Mouse (Mus musculus): Measurements from ENCODE around the gene Faap100. TPM values are rescaled to one million over a fixed set of nuclear protein-coding genes. Genes with fewer than 3 reads are reported as not detected.

Gene Faap100
- polyA plus RNA-seq, 1 experiment from 2014 or later: 9.7 TPM

GRCm38 (mm10) chr11:120357791-120358401 lies 20.7 kb downstream of the Faap100 start:
- H3K9ac ChIP-seq (ENCODE audit: low read depth, low read length): no peak overlapping the region
- H3K4me2 ChIP-seq (replicated peaks; ENCODE audit: low read depth): peak overlapping the region; percentile 25
- H3K27me3 ChIP-seq (replicated peaks; ENCODE audit: control insufficient read depth, insufficient read depth, low read length): no peaks in the 10 kb centered on the region
- TF ChIP-seq CTCF (IDR thresholded peaks at IDR 0.05; ENCODE audit: low read depth): no peak
- H3K9me3 ChIP-seq (ENCODE audit: control insufficient read depth): no peaks in the 10 kb centered on the region
- ATAC-seq: no peak
- H3K4me3 ChIP-seq (ENCODE audit: low read depth, low read length): no peak overlapping the region
- no peaks in the 10 kb centered on the region for H3K36me3 ChIP-seq (ENCODE audit: control insufficient read depth, insufficient read depth)
- H3K4me1 ChIP-seq (replicated peaks; ENCODE audit: control insufficient read depth, insufficient read depth, low read length): no peaks in the 10 kb centered on the region
- WGBS: 24% methylated on average over 10 of the region's 10 CpGs
- H3K27ac ChIP-seq (ENCODE audit: low read depth, low read length): peak overlapping the region; percentile 16; the same call in 1 of the 2 replicates

- Histone ChIP-seq H3K27me3 (replicated peaks; ENCODE audit: control insufficient read depth, insufficient read depth, low read length) (no peaks in the 10 kb centered on the region), H3K27ac (ENCODE audit: low read depth, low read length) (no peak overlapping the region), H3K4me2 (replicated peaks; ENCODE audit: low read depth) (no peak overlapping the region), H3K4me3 (ENCODE audit: low read depth, low read length) (no peak overlapping the region), H3K9ac (ENCODE audit: low read depth, low read length) (no peak overlapping the region), H3K36me3 (ENCODE audit: control insufficient read depth, insufficient read depth) (no peaks in the 10 kb centered on the region), H3K9me3 (ENCODE audit: control insufficient read depth) (no peaks in the 10 kb centered on the region), H3K4me1 (replicated peaks; ENCODE audit: control insufficient read depth, insufficient read depth, low read length) (no peaks in the 10 kb centered on the region)
- WGBS: 93% methylated on average over 4 of the region's 4 CpGs
- peak; percentile 22 for TF ChIP-seq CTCF (IDR thresholded peaks at IDR 0.05; ENCODE audit: low read depth)
- no peak for ATAC-seq
These were observed 21.7 kb downstream of the Faap100 start for GRCm38 (mm10) chr11:120356900-120357299.

GRCm38 (mm10) chr11:120356319-120356840 lies 22.2 kb downstream of the Faap100 start:
- H3K27ac ChIP-seq (ENCODE audit: low read depth, low read length): no peak overlapping the region
- no peaks in the 10 kb centered on the region; the same call in 1 of the 2 replicates for H3K4me1 ChIP-seq (replicated peaks; ENCODE audit: control insufficient read depth, insufficient read depth, low read length)
- 83% methylated on average over 15 of the region's 15 CpGs for WGBS

GRCm38 (mm10) chr11:120355277-120356039 lies 23.1 kb downstream of the Faap100 start:
- H3K4me2 ChIP-seq (replicated peaks; ENCODE audit: low read depth): no peak overlapping the region
- no peaks in the 10 kb centered on the region for H3K27me3 ChIP-seq (replicated peaks; ENCODE audit: control insufficient read depth, insufficient read depth, low read length)
- no peak for TF ChIP-seq CTCF (IDR thresholded peaks at IDR 0.05; ENCODE audit: low read depth)
- no peaks in the 10 kb centered on the region for H3K9me3 ChIP-seq (ENCODE audit: control insufficient read depth)
- no peak overlapping the region for H3K9ac ChIP-seq (ENCODE audit: low read depth, low read length)
- ATAC-seq: no peak
- H3K36me3 ChIP-seq (ENCODE audit: control insufficient read depth, insufficient read depth): no peaks in the 10 kb centered on the region
- H3K4me3 ChIP-seq (ENCODE audit: low read depth, low read length): no peak overlapping the region
- no peak overlapping the region for H3K27ac ChIP-seq (ENCODE audit: low read depth, low read length)
- WGBS: 32% methylated on average over 5 of the region's 5 CpGs
- no peaks in the 10 kb centered on the region; the same call in 1 of the 2 replicates for H3K4me1 ChIP-seq (replicated peaks; ENCODE audit: control insufficient read depth, insufficient read depth, low read length)

More at GRCm38 (mm10) chr11:120356319-120356840, 22.2 kb downstream of the Faap100 start:
- Histone ChIP-seq H3K9me3 (ENCODE audit: control insufficient read depth) (no peaks in the 10 kb centered on the region), H3K4me2 (replicated peaks; ENCODE audit: low read depth) (no peak overlapping the region), H3K27me3 (replicated peaks; ENCODE audit: control insufficient read depth, insufficient read depth, low read length) (no peaks in the 10 kb centered on the region), H3K4me3 (ENCODE audit: low read depth, low read length) (no peak overlapping the region), H3K9ac (ENCODE audit: low read depth, low read length) (no peak overlapping the region), H3K36me3 (ENCODE audit: control insufficient read depth, insufficient read depth) (no peaks in the 10 kb centered on the region)
- no peak for ATAC-seq
- peak; percentile 50 for TF ChIP-seq CTCF (IDR thresholded peaks at IDR 0.05; ENCODE audit: low read depth)

GRCm38 (mm10) chr11:120354304-120355276 lies 24.0 kb downstream of the Faap100 start:
- H3K27me3 ChIP-seq (replicated peaks; ENCODE audit: control insufficient read depth, insufficient read depth, low read length): no peaks in the 10 kb centered on the region
- no peak overlapping the region for H3K4me3 ChIP-seq (ENCODE audit: low read depth, low read length)
- TF ChIP-seq CTCF (IDR thresholded peaks at IDR 0.05; ENCODE audit: low read depth): no peak
- peak overlapping the region; percentile 55 for H3K4me2 ChIP-seq (replicated peaks; ENCODE audit: low read depth)
- no peak overlapping the region for H3K9ac ChIP-seq (ENCODE audit: low read depth, low read length)
- no peaks in the 10 kb centered on the region for H3K9me3 ChIP-seq (ENCODE audit: control insufficient read depth)
- peak overlapping the region; percentile 74; the same call in 1 of the 2 replicates for H3K27ac ChIP-seq (ENCODE audit: low read depth, low read length)
- ATAC-seq: no peak
- H3K36me3 ChIP-seq (ENCODE audit: control insufficient read depth, insufficient read depth): no peaks in the 10 kb centered on the region
- WGBS: 80% methylated on average over 17 of the region's 17 CpGs
- H3K4me1 ChIP-seq (replicated peaks; ENCODE audit: control insufficient read depth, insufficient read depth, low read length): no peaks in the 10 kb centered on the region; the same call in 1 of the 2 replicates

Data from intestine, postnatal 0 days (tissue).